Mouse (Mus musculus) left cerebral cortex, adult 9 months (tissue): ENCODE measurements around the gene Gm49395.
A peak's percentile ranks its signal among the peaks of the same experiment; 100 is the strongest.

Experiments used
- DNase-seq, 2 experiments: peaks; one replicate each; pipeline ENCODE4 v3.0.0; 2022; ENCODE audit warnings: low spot score in 2 of 2

Gene Gm49395

DNA sequence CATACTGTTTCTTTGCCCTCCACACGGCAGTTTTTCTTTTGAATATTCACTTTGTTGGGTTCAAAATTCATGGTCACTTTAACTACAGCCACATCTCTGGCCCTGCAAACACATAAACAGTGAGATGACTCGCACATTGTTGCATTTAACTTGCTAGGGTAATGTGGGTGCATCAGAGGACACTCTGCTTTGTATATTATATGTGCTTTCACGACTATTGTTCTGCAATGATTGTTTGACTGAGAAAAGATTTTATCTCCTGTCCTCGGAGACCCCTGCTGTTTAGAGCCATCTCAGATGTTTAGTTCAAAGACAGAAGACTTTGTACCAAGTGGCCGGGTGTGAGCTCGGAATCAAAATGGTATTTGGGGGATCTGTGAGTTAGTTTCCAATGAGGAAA is 114.1 kb downstream of the Gm49395 start:
- no peak for DNase-seq

DNA sequence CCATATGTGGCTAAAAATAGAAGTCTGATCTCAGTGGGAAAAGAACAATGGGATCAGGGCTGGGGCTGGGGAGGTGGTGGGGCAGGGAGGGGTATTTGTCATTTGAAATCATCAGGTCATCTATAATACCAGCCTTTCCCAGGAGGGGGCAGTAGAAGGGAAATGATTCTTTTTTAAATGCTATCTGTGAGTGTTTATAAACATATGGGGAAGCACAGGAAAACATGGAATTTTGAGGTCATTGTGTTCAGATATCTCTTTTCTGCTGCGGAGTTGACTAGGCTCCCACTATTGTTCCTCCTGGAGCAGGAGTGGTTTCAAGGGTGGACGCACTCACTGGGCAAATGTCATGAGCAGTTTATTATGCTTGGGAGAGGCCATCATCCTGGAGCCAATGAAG is 114.6 kb downstream of the Gm49395 start:
- DNase-seq = peak in 1 of 2 experiments; percentile 13
